Mouse (Mus musculus) liver, postnatal 0 days (tissue): ENCODE data around the gene Slc39a13. TPM values are rescaled to one million over a fixed set of nuclear protein-coding genes. Genes with fewer than 3 reads are reported as not detected.
"Not testable (repeated sequence)": the region's sequence is repeated elsewhere in the genome, so short reads cannot be mapped to it uniquely, and the experiment has no call there.

Experiments
- ATAC-seq: fragments of 200-750 bp; cut with Nextera tagmentation; 2 replicates; pipeline ENCODE4 v1.8.0; 2017; ENCODE audit warnings: mild to moderate bottlenecking, moderate library complexity
- DNase-seq: peaks from one replicate; pipeline ENCODE4 v3.0.0-alpha.2; 2016
- H3K27ac ChIP-seq: fragments of 300-500 bp; sonication (generic); 2 replicates; pipeline ENCODE4 v1.5.1; 2014; ENCODE audit warnings: antibody characterized with exemption, moderate library complexity, mild to moderate bottlenecking, low read depth
- H3K27me3 ChIP-seq: fragments of 300-500 bp; sonication (generic); 2 replicates; pipeline ENCODE4 v1.6.1; 2014; ENCODE audit warnings: low read length, control low read depth, mixed read lengths; ENCODE audit not compliant: insufficient read depth
- H3K36me3 ChIP-seq: fragments of 300-500 bp; sonication (generic); replicated peaks from 2 replicates; pipeline ENCODE4 v1.6.1; 2014; ENCODE audit warnings: mild to moderate bottlenecking, control low read depth, low read length, moderate library complexity, mixed read lengths; ENCODE audit not compliant: insufficient read depth
- H3K4me1 ChIP-seq: fragments of 300-500 bp; sonication (generic); 2 replicates; pipeline ENCODE4 v1.6.1; 2014; ENCODE audit warnings: antibody characterized with exemption, mild to moderate bottlenecking, control low read depth; ENCODE audit not compliant: insufficient read depth
- H3K4me2 ChIP-seq: fragments of 300-500 bp; sonication (generic); 2 replicates; pipeline ENCODE4 v1.6.1; 2014; ENCODE audit warnings: low read depth, mild to moderate bottlenecking, low read length, moderate library complexity, mixed read lengths
- H3K4me3 ChIP-seq: fragments of 300-500 bp; sonication (generic); 2 replicates; pipeline ENCODE4 v1.5.1; 2014; ENCODE audit warnings: low read depth, low read length
- H3K9ac ChIP-seq: fragments of 300-500 bp; sonication (generic); replicated peaks from 2 replicates; pipeline ENCODE4 v1.6.1; 2014; ENCODE audit warnings: mild to moderate bottlenecking, moderate library complexity
- H3K9me3 ChIP-seq: fragments of 300-500 bp; sonication (generic); 2 replicates; pipeline ENCODE4 v1.6.1; 2016; ENCODE audit warnings: mild to moderate bottlenecking, control low read depth, low read length, mixed read lengths
- CTCF ChIP-seq: sonication (generic); IDR thresholded peaks from 2 replicates; pipeline ENCODE4 v1.5.1; 2016; ENCODE audit warnings: antibody characterized with exemption, low read depth
- EP300 ChIP-seq: IDR thresholded peaks from 2 replicates; pipeline ENCODE4 v1.6.1; 2016; ENCODE audit warnings: antibody characterized with exemption, low read depth, mild to moderate bottlenecking
- WGBS: fragments of 180-500 bp; shearing (Covaris S2); extraction: QIAGEN DNeasy Blood & Tissue Kit; methylation state at CpG from one replicate; pipeline ENCODE4 v1.1.7; 2014; ENCODE audit not compliant: insufficient replicate concordance; 5-methylcytosine and 5-hydroxymethylcytosine counted together
- polyA plus RNA-seq: library from polyadenylated mRNA; unstranded; fragments of >200 nt; fragmentation: Nextera tagmentation; extraction: Ambion mirVana; gene quantifications from 2 replicates; pipeline ENCODE4 v1.2.1, GENCODE M21; 2015

The Slc39a13 gene
- polyA plus RNA-seq, 1 experiment from 2014 or later: 7.2 TPM

GRCm38 (mm10) chr2:91053934-91054382, 16.3 kb downstream of the Slc39a13 start, which contains the start of gene Psmc3:
TSS of gene Psmc3 (plus strand) at chr2:91054009.
- peak within 1 kb of the TSS; percentile 84 for H3K9ac ChIP-seq
- H3K27me3 ChIP-seq: no peaks in the 10 kb centered on the region
- peak; percentile 100 for ATAC-seq
- H3K4me3 ChIP-seq: peak within 1 kb of the TSS; percentile 89
- DNase-seq: peak; percentile 98
- H3K36me3 ChIP-seq: peaks cover 42% of the 10 kb centered on the region
- peak within 1 kb of the TSS; percentile 84 for H3K27ac ChIP-seq
- TF ChIP-seq CTCF (no peak), EP300 (peak; percentile 28; the same call in 1 of the 2 replicates)
- H3K9me3 ChIP-seq: no peaks in the 10 kb centered on the region
- H3K4me1 ChIP-seq: peaks cover 14% of the 10 kb centered on the region
- peak within 1 kb of the TSS; percentile 93 for H3K4me2 ChIP-seq
- under 1% methylated on average over 40 of the region's 40 CpGs for WGBS

GRCm38 (mm10) chr2:91053181-91053933, 16.9 kb downstream of the Slc39a13 start:
- peaks cover 36% of the 10 kb centered on the region for H3K36me3 ChIP-seq
- H3K9me3 ChIP-seq: no peaks in the 10 kb centered on the region
- no peaks in the 10 kb centered on the region for H3K27me3 ChIP-seq
- H3K9ac ChIP-seq: peak overlapping the region; percentile 53
- H3K4me3 ChIP-seq: peak overlapping the region; percentile 89
- ATAC-seq (peak; percentile 20), DNase-seq (no peak)
- peak overlapping the region; percentile 93 for H3K4me2 ChIP-seq
- H3K4me1 ChIP-seq: peaks cover 14% of the 10 kb centered on the region
- H3K27ac ChIP-seq: no peak overlapping the region
- TF ChIP-seq CTCF (no peak), EP300 (no peak)
- under 1% methylated on average over 6 of the region's 6 CpGs for WGBS

GRCm38 (mm10) chr2:91052752-91053151, 17.5 kb downstream of the Slc39a13 start:
- no peaks in the 10 kb centered on the region for H3K27me3 ChIP-seq

GRCm38 (mm10) chr2:91051917-91052316, 18.3 kb downstream of the Slc39a13 start:
- no peak overlapping the region for H3K27ac ChIP-seq
- TF ChIP-seq EP300: no peak
- TF ChIP-seq CTCF: no peak
- H3K4me1 ChIP-seq: peaks cover 14% of the 10 kb centered on the region
- H3K4me3 ChIP-seq: no peak overlapping the region
- H3K9me3 ChIP-seq: no peaks in the 10 kb centered on the region
- DNase-seq (no peak), ATAC-seq (no peak)
- H3K9ac ChIP-seq: no peak overlapping the region
- H3K27me3 ChIP-seq: no peaks in the 10 kb centered on the region
- H3K36me3 ChIP-seq: peaks cover 24% of the 10 kb centered on the region
- 42% methylated on average over 3 of the region's 3 CpGs for WGBS
- no peak overlapping the region for H3K4me2 ChIP-seq

More at GRCm38 (mm10) chr2:91052752-91053151, 17.5 kb downstream of the Slc39a13 start:
- DNase-seq (no peak), ATAC-seq (no peak)
- Histone ChIP-seq H3K4me1 (peaks cover 14% of the 10 kb centered on the region), H3K4me3 (peak overlapping the region; percentile 89; the same call in 1 of the 2 replicates), H3K9ac (no peak overlapping the region), H3K27ac (no peak overlapping the region), H3K36me3 (peaks cover 32% of the 10 kb centered on the region), H3K9me3 (no peaks in the 10 kb centered on the region), H3K4me2 (peak overlapping the region; percentile 93; the same call in 1 of the 2 replicates)
- 47% methylated on average over 2 of the region's 2 CpGs for WGBS
- TF ChIP-seq EP300 (no peak), CTCF (peak; percentile 31; the same call in 1 of the 2 replicates)

- ATAC-seq: no peak
- no peak overlapping the region for H3K4me3 ChIP-seq
- WGBS: 76% methylated on average over 9 of the region's 9 CpGs
- H3K36me3 ChIP-seq: peaks cover 4% of the 10 kb centered on the region; the same call in 1 of the 2 replicates
- H3K4me1 ChIP-seq: peaks cover 6% of the 10 kb centered on the region
- no peak for DNase-seq
- no peak overlapping the region for H3K9ac ChIP-seq
- no peak overlapping the region for H3K27ac ChIP-seq
- no peaks in the 10 kb centered on the region for H3K27me3 ChIP-seq
- no peak overlapping the region for H3K4me2 ChIP-seq
- no peak for TF ChIP-seq CTCF
- no peaks in the 10 kb centered on the region for H3K9me3 ChIP-seq
Measured at GRCm38 (mm10) chr2:91047359-91047758, 22.9 kb downstream of the Slc39a13 start.

- not testable (repeated sequence) for H3K9ac ChIP-seq, H3K36me3 ChIP-seq, H3K9me3 ChIP-seq, H3K4me1 ChIP-seq, DNase-seq, H3K27me3 ChIP-seq, ATAC-seq, H3K4me3 ChIP-seq, H3K4me2 ChIP-seq, H3K27ac ChIP-seq
- 55% methylated on average over 1 of the region's 1 CpGs for WGBS
Measured at GRCm38 (mm10) chr2:91045805-91046204, 24.4 kb downstream of the Slc39a13 start.
